Mouse (Mus musculus): ENCODE data around the gene Tnf. TPM values are rescaled to one million over a fixed set of nuclear protein-coding genes. Genes with fewer than 3 reads are reported as not detected.
A peak's percentile ranks its signal among the peaks of the same experiment; 100 is the strongest.

Tnf gene
- polyA plus RNA-seq, 1 experiment from 2014 or later, result 0.32 TPM

DNA sequence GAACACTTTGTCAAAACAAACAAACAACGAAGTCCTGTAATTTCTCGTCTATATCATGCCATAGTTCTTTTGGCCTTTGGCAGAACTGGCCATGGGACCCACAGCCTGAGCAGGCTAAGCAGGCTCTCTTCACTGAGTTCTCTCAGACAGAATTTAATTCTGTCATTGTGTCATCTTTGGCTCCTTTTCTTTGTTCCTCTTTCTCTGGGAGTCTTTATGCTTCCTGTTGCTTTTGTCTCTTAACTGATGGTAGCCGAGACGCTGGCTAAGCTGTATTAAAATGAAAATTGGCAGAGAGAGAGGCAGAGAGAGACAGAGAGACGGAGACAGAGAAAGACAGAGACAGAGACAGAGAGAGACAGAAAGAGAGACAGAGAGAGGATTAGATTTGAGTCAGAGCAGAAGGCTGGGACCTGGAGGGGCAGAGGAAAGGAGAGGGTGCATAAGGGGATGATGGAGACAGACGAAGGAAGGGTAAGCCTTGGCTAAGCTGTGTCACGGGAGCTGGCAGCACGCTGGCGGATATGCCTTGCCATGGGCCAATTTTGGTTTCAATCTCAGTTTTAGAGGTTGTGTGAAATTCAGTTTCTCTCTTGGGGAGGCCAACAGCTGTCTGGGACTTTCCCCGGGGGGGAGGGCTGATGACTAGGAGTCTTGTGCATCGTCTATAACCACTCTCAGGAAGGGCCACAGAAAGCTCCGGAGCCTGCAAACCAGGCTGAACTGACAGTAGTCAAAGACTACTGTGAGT is 8.2 kb upstream of the Tnf start:
- TF ChIP-seq EP300 (optimal IDR thresholded peaks at IDR 0.05), result no peak
- TF ChIP-seq CTCF (IDR thresholded peaks at IDR 0.05; ENCODE audit: low read depth), result no peak
- Histone ChIP-seq H3K9me3 (ENCODE audit: control insufficient read depth, low read length) (no peaks in the 10 kb centered on the region), H3K4me3 (ENCODE audit: low read depth, low read length) (no peak overlapping the region), H3K4me2 (replicated peaks; ENCODE audit: low read depth) (no peak overlapping the region), H3K27ac (replicated peaks) (peak overlapping the region; percentile 66), H3K36me3 (ENCODE audit: control insufficient read depth, insufficient read depth, low read length) (no peaks in the 10 kb centered on the region), H3K9ac (ENCODE audit: low read length) (no peak overlapping the region), H3K4me1 (replicated peaks; ENCODE audit: control insufficient read depth, insufficient read depth) (no peaks in the 10 kb centered on the region), H3K27me3 (ENCODE audit: control insufficient read depth, insufficient read depth, low read length) (no peaks in the 10 kb centered on the region)
- WGBS, result 73% methylated on average over 12 of the region's 12 CpGs
- no peak for DNase-seq (ENCODE audit: low spot score)
- ATAC-seq (ENCODE audit: low FRiP score, low TSS enrichment), result peak; percentile 34; the same call in 1 of the 2 replicates

- Histone ChIP-seq H3K9ac (ENCODE audit: low read length) (no peak overlapping the region), H3K9me3 (ENCODE audit: control insufficient read depth, low read length) (no peaks in the 10 kb centered on the region), H3K4me2 (replicated peaks; ENCODE audit: low read depth) (no peak overlapping the region), H3K36me3 (ENCODE audit: control insufficient read depth, insufficient read depth, low read length) (no peaks in the 10 kb centered on the region), H3K4me1 (replicated peaks; ENCODE audit: control insufficient read depth, insufficient read depth) (no peaks in the 10 kb centered on the region), H3K4me3 (ENCODE audit: low read depth, low read length) (no peak overlapping the region), H3K27me3 (ENCODE audit: control insufficient read depth, insufficient read depth, low read length) (no peaks in the 10 kb centered on the region; the same call in 1 of the 2 replicates), H3K27ac (replicated peaks) (no peak overlapping the region)
- TF ChIP-seq EP300 (optimal IDR thresholded peaks at IDR 0.05), result no peak
- no peak for TF ChIP-seq CTCF (IDR thresholded peaks at IDR 0.05; ENCODE audit: low read depth)
- WGBS, result 54% methylated on average over 10 of the region's 10 CpGs
- DNase-seq (ENCODE audit: low spot score) (no peak), ATAC-seq (ENCODE audit: low FRiP score, low TSS enrichment) (peak; percentile 33; the same call in 1 of the 2 replicates)
Measured at GRCm38 (mm10) chr17:35205380-35205769, 3.6 kb upstream of the Tnf start.

DNA sequence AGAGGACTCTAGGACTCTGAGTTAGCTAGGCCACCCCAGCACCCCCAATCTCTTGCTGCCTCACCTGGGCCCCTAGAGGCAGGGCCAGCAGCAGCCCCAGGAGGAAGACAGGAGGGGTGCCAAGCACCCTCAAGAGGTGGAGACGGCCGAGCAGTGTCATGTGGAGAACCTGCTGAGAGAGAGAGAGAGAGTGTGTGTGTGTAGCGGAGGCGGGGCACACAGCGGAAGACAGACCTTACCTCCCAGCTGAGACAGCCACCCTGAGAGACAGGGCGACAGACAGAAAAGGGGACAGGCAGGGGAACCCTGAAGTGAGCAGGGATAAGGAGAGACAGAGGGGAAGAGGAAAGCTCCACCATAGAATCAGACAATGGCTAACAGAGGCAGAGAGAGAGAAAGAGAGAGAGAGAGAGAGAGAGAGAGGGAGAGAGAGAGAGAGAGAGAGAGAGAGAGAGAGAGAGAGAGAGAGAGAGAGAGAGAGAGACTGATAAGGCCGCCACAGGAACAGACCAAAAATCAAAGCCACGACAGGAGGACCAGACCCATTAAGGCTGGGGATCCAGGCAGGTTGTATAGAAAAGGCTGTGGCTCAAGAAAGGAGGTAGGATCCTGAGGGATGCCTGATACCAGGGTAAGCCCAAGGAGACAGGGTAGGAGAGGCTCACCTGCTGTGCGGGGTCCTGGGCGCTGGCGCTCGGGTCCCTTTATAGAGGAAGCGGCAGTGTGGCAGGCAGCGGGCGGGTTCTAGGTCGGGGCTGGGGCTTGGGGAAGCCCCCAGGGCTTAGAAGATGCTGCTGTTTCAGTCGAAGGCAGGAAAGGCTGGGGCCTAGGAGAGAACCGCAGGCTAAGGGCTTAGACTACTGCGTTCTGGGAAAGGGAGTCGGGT is 2.9 kb upstream of the Tnf start, which contains the start of gene Lta:
TSS of gene Lta (minus strand) at position 858 of the 886 bp plus-strand sequence.
- WGBS, result 36% methylated on average over 20 of the region's 20 CpGs
- Histone ChIP-seq H3K4me1 (replicated peaks; ENCODE audit: control insufficient read depth, insufficient read depth) (no peaks in the 10 kb centered on the region), H3K4me3 (ENCODE audit: low read depth, low read length) (no peak within 1 kb of the TSS), H3K36me3 (ENCODE audit: control insufficient read depth, insufficient read depth, low read length) (no peaks in the 10 kb centered on the region), H3K9ac (ENCODE audit: low read length) (no peak within 1 kb of the TSS), H3K27me3 (ENCODE audit: control insufficient read depth, insufficient read depth, low read length) (no peaks in the 10 kb centered on the region; the same call in 1 of the 2 replicates), H3K9me3 (ENCODE audit: control insufficient read depth, low read length) (no peaks in the 10 kb centered on the region), H3K27ac (replicated peaks) (no peak within 1 kb of the TSS), H3K4me2 (replicated peaks; ENCODE audit: low read depth) (no peak within 1 kb of the TSS)
- DNase-seq (ENCODE audit: low spot score) (no peak), ATAC-seq (ENCODE audit: low FRiP score, low TSS enrichment) (peak; percentile 14; the same call in 1 of the 2 replicates)
- no peak for TF ChIP-seq EP300 (optimal IDR thresholded peaks at IDR 0.05)
- TF ChIP-seq CTCF (IDR thresholded peaks at IDR 0.05; ENCODE audit: low read depth), result no peak

DNA sequence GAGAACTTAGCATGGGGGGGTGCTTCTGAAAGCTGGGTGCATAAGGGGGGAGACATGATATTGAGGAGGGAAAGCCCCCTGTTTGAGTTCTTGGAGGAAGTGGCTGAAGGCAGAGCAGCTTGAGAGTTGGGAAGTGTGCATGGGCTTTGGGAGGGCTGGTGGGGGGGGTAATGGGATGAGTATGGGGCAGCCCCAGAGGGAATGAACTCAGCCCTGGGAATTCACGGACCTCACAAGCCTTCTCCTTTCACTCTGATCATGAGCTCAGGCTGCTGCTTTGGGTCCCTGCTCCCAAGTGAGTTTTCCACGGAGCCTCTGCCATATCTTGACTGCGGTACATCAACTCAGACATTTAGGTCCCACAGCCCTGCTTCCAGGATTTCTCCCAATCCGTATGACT is 635 bp upstream of the Tnf start:
- H3K27me3 ChIP-seq (ENCODE audit: control insufficient read depth, insufficient read depth, low read length), result no peaks in the 10 kb centered on the region; the same call in 1 of the 2 replicates
- ATAC-seq (ENCODE audit: low FRiP score, low TSS enrichment) (no peak), DNase-seq (ENCODE audit: low spot score) (no peak)
- no peak overlapping the region for H3K27ac ChIP-seq (replicated peaks)
- no peaks in the 10 kb centered on the region for H3K9me3 ChIP-seq (ENCODE audit: control insufficient read depth, low read length)
- no peaks in the 10 kb centered on the region for H3K4me1 ChIP-seq (replicated peaks; ENCODE audit: control insufficient read depth, insufficient read depth)
- H3K36me3 ChIP-seq (ENCODE audit: control insufficient read depth, insufficient read depth, low read length), result no peaks in the 10 kb centered on the region
- H3K4me2 ChIP-seq (replicated peaks; ENCODE audit: low read depth), result no peak overlapping the region
- no peak overlapping the region for H3K9ac ChIP-seq (ENCODE audit: low read length)
- no peak overlapping the region for H3K4me3 ChIP-seq (ENCODE audit: low read depth, low read length)
- no peak for TF ChIP-seq EP300 (optimal IDR thresholded peaks at IDR 0.05)
- no peak for TF ChIP-seq CTCF (IDR thresholded peaks at IDR 0.05; ENCODE audit: low read depth)
- 66% methylated on average over 4 of the region's 4 CpGs for WGBS

DNA sequence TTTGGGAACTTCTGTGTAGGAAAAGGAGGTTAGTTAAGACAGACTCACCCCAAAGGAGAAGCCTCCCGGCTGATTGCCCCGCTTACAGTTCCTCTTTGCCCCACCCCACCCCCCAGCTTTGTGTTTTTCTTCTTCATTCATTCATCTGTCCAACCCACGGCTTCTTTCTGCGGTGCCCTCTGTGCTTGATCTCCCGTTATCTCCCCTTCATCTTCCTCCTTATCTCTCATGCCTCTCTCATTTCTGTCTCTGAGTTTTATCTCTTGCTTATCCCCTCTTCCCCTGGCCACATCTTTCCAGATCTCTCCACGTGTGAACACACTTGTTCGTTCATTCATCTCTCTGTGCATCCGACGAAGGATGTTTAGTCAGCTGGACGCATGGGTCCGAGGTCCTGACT is 679 bp downstream of the Tnf start:
- TF ChIP-seq CTCF (IDR thresholded peaks at IDR 0.05; ENCODE audit: low read depth) (no peak), EP300 (optimal IDR thresholded peaks at IDR 0.05) (no peak)
- Histone ChIP-seq H3K9ac (ENCODE audit: low read length) (no peak overlapping the region), H3K4me1 (replicated peaks; ENCODE audit: control insufficient read depth, insufficient read depth) (no peaks in the 10 kb centered on the region), H3K27me3 (ENCODE audit: control insufficient read depth, insufficient read depth, low read length) (no peaks in the 10 kb centered on the region; the same call in 1 of the 2 replicates), H3K4me2 (replicated peaks; ENCODE audit: low read depth) (no peak overlapping the region), H3K4me3 (ENCODE audit: low read depth, low read length) (0 out of 2 replicates have a peak overlapping the region, but pooled peaks have one; percentile 8), H3K9me3 (ENCODE audit: control insufficient read depth, low read length) (no peaks in the 10 kb centered on the region), H3K27ac (replicated peaks) (no peak overlapping the region), H3K36me3 (ENCODE audit: control insufficient read depth, insufficient read depth, low read length) (no peaks in the 10 kb centered on the region)
- WGBS, result 59% methylated on average over 11 of the region's 11 CpGs
- DNase-seq (ENCODE audit: low spot score) (no peak), ATAC-seq (ENCODE audit: low FRiP score, low TSS enrichment) (no peak)
